Mouse (Mus musculus) intestine, embryonic 16.5 days (tissue): ENCODE measurements around the gene Guca2a. TPM values are rescaled to one million over a fixed set of nuclear protein-coding genes. Genes with fewer than 3 reads are reported as not detected.
"Not testable (repeated sequence)": the region's sequence is repeated elsewhere in the genome, so short reads cannot be mapped to it uniquely, and the experiment has no call there.

Experiments
- ATAC-seq: fragments of 200-750 bp; cut with Nextera tagmentation; 2 replicates; pipeline ENCODE4 v1.8.0; 2017; ENCODE audit warnings: moderate TSS enrichment, moderate library complexity
- H3K27ac ChIP-seq: fragments of 300-500 bp; sonication (generic); 2 replicates; pipeline ENCODE4 v1.5.1; 2014; ENCODE audit warnings: mild to moderate bottlenecking, low read length
- H3K27me3 ChIP-seq: fragments of 300-500 bp; sonication (generic); replicated peaks from 2 replicates; pipeline ENCODE4 v1.6.1; 2014; ENCODE audit warnings: low read length, control low read depth, mixed read lengths; ENCODE audit not compliant: control insufficient read depth, insufficient read depth
- H3K36me3 ChIP-seq: fragments of 300-500 bp; sonication (generic); 2 replicates; pipeline ENCODE4 v1.6.1; 2014; ENCODE audit warnings: low read length, control low read depth; ENCODE audit not compliant: control insufficient read depth, insufficient read depth
- H3K4me1 ChIP-seq: fragments of 300-500 bp; sonication (generic); 2 replicates; pipeline ENCODE4 v1.6.1; 2014; ENCODE audit warnings: low read length, control low read depth, mixed read lengths; ENCODE audit not compliant: control insufficient read depth, insufficient read depth
- H3K4me2 ChIP-seq: fragments of 300-500 bp; sonication (generic); 2 replicates; pipeline ENCODE4 v1.6.1; 2014; ENCODE audit warnings: low read depth, low read length, control low read depth
- H3K4me3 ChIP-seq: fragments of 300-500 bp; sonication (generic); 2 replicates; pipeline ENCODE4 v1.5.1; 2014; ENCODE audit warnings: mild to moderate bottlenecking, low read length
- H3K9ac ChIP-seq: fragments of 300-500 bp; sonication (generic); 2 replicates; pipeline ENCODE4 v1.6.1; 2014; ENCODE audit warnings: low read depth, low read length
- H3K9me3 ChIP-seq: fragments of 300-500 bp; sonication (generic); 2 replicates; pipeline ENCODE4 v1.6.1; 2016; ENCODE audit warnings: low read length, control low read depth; ENCODE audit not compliant: control insufficient read depth
- WGBS: fragments of 180-500 bp; shearing (Covaris S2); extraction: QIAGEN DNeasy Blood & Tissue Kit; methylation state at CpG from one replicate; pipeline ENCODE4 v1.1.7; 2014; 5-methylcytosine and 5-hydroxymethylcytosine counted together
- polyA plus RNA-seq: library from polyadenylated mRNA; unstranded; fragments of >200 nt; fragmentation: Nextera tagmentation; extraction: Ambion mirVana; gene quantifications from 2 replicates; pipeline ENCODE4 v1.2.1, GENCODE M21; 2015

Guca2a gene
- polyA plus RNA-seq, 1 experiment from 2014 or later: 362 TPM

GRCm38 (mm10) chr4:119614724-119615123, 22.8 kb upstream of the Guca2a start:
- Histone ChIP-seq H3K36me3 (0 out of 2 replicates have a peak, but pooled peaks cover 2% of the 10 kb centered on the region), H3K4me3 (no peak overlapping the region), H3K9me3 (no peaks in the 10 kb centered on the region), H3K4me2 (no peak overlapping the region), H3K4me1 (peaks cover 7% of the 10 kb centered on the region), H3K27ac (no peak overlapping the region), H3K9ac (no peak overlapping the region), H3K27me3 (no peaks in the 10 kb centered on the region)
- 48% methylated on average over 4 of the region's 4 CpGs for WGBS
- ATAC-seq: no peak

- no peak for ATAC-seq
- Histone ChIP-seq H3K9ac (no peak overlapping the region), H3K9me3 (no peaks in the 10 kb centered on the region), H3K4me1 (no peaks in the 10 kb centered on the region), H3K27me3 (no peaks in the 10 kb centered on the region), H3K36me3 (peaks cover 5% of the 10 kb centered on the region; the same call in 1 of the 2 replicates), H3K4me3 (no peak overlapping the region), H3K4me2 (no peak overlapping the region), H3K27ac (no peak overlapping the region)
- WGBS: 81% methylated on average over 7 of the region's 7 CpGs
Measured at GRCm38 (mm10) chr4:119626081-119626645, 11.3 kb upstream of the Guca2a start.

- Histone ChIP-seq H3K9me3 (no peaks in the 10 kb centered on the region), H3K27ac (no peak overlapping the region), H3K4me3 (no peak overlapping the region), H3K27me3 (no peaks in the 10 kb centered on the region), H3K36me3 (peaks cover 5% of the 10 kb centered on the region; the same call in 1 of the 2 replicates), H3K9ac (no peak overlapping the region), H3K4me1 (0 out of 2 replicates have a peak, but pooled peaks cover 1% of the 10 kb centered on the region), H3K4me2 (no peak overlapping the region)
- 84% methylated on average over 3 of the region's 3 CpGs for WGBS
- no peak for ATAC-seq
Measured at GRCm38 (mm10) chr4:119626876-119627275, 10.6 kb upstream of the Guca2a start.

GRCm38 (mm10) chr4:119627317-119627716, 10.2 kb upstream of the Guca2a start:
- WGBS: 85% methylated on average over 4 of the region's 4 CpGs
- H3K36me3 ChIP-seq: peaks cover 5% of the 10 kb centered on the region; the same call in 1 of the 2 replicates
- ATAC-seq: no peak

DNA sequence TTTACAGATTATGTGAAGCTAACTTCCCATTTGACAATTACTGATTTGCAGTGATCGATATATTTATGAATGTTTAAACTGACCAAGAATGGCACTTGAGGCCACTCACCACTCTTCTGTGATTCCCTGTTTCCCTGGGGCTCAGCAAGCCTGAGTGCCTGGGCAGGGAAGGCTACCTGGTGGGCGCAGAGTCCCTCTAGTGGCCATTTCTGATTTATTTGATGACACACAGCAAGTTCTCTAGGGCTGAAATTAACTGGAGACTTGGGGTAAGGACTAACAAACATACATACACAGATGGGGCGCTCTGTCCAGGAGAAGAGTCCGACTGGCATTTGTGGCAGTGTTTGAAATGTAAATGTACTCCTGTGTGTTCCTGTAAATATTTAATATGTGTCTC, 9.1 kb upstream of the Guca2a start:
- not testable (repeated sequence) for H3K9me3 ChIP-seq, H3K27ac ChIP-seq, H3K4me2 ChIP-seq, H3K4me3 ChIP-seq, H3K27me3 ChIP-seq, H3K4me1 ChIP-seq, H3K36me3 ChIP-seq, ATAC-seq, H3K9ac ChIP-seq
- 84% methylated on average over 3 of the region's 4 CpGs for WGBS

More at GRCm38 (mm10) chr4:119627317-119627716, 10.2 kb upstream of the Guca2a start:
- no peaks in the 10 kb centered on the region for H3K27me3 ChIP-seq
- no peak overlapping the region for H3K27ac ChIP-seq
- H3K9me3 ChIP-seq: no peaks in the 10 kb centered on the region
- no peak overlapping the region for H3K4me2 ChIP-seq
- H3K4me3 ChIP-seq: no peak overlapping the region
- H3K4me1 ChIP-seq: peaks cover 6% of the 10 kb centered on the region; the same call in 1 of the 2 replicates
- no peak overlapping the region for H3K9ac ChIP-seq

GRCm38 (mm10) chr4:119631115-119631919, 6.2 kb upstream of the Guca2a start:
- Histone ChIP-seq H3K4me3 (no peak overlapping the region), H3K9me3 (no peaks in the 10 kb centered on the region), H3K4me2 (no peak overlapping the region), H3K4me1 (peaks cover 14% of the 10 kb centered on the region), H3K27me3 (no peaks in the 10 kb centered on the region), H3K36me3 (peaks cover 2% of the 10 kb centered on the region; the same call in 1 of the 2 replicates), H3K9ac (no peak overlapping the region), H3K27ac (peak overlapping the region; percentile 57)
- 27% methylated on average over 11 of the region's 11 CpGs for WGBS
- ATAC-seq: peak; percentile 92

- Histone ChIP-seq H3K4me3 (no peak overlapping the region), H3K4me1 (peaks cover 18% of the 10 kb centered on the region), H3K27me3 (no peaks in the 10 kb centered on the region), H3K9ac (no peak overlapping the region; the same call in 1 of the 2 replicates), H3K4me2 (no peak overlapping the region), H3K9me3 (no peaks in the 10 kb centered on the region), H3K36me3 (no peaks in the 10 kb centered on the region), H3K27ac (peak overlapping the region; percentile 57)
- 75% methylated on average over 7 of the region's 7 CpGs for WGBS
- no peak for ATAC-seq
Measured at GRCm38 (mm10) chr4:119632721-119633120, 4.8 kb upstream of the Guca2a start.

GRCm38 (mm10) chr4:119633342-119633741, 4.2 kb upstream of the Guca2a start:
- ATAC-seq: no peak
- H3K9ac ChIP-seq: no peak overlapping the region
- no peaks in the 10 kb centered on the region for H3K36me3 ChIP-seq
- no peak overlapping the region for H3K27ac ChIP-seq
- H3K27me3 ChIP-seq: no peaks in the 10 kb centered on the region
- WGBS: 58% methylated on average over 7 of the region's 7 CpGs
- H3K4me1 ChIP-seq: peaks cover 23% of the 10 kb centered on the region
- H3K9me3 ChIP-seq: no peaks in the 10 kb centered on the region
- no peak overlapping the region for H3K4me3 ChIP-seq
- H3K4me2 ChIP-seq: no peak overlapping the region

- H3K4me2 ChIP-seq: no peak overlapping the region
- H3K4me1 ChIP-seq: peaks cover 23% of the 10 kb centered on the region
- ATAC-seq: no peak
- H3K9me3 ChIP-seq: no peaks in the 10 kb centered on the region
- no peaks in the 10 kb centered on the region for H3K27me3 ChIP-seq
- 65% methylated on average over 3 of the region's 3 CpGs for WGBS
- no peak overlapping the region for H3K4me3 ChIP-seq
- no peaks in the 10 kb centered on the region for H3K36me3 ChIP-seq
- H3K9ac ChIP-seq: no peak overlapping the region; the same call in 1 of the 2 replicates
- 0 out of 2 replicates have a peak overlapping the region, but pooled peaks have one; percentile 11 for H3K27ac ChIP-seq
Measured at GRCm38 (mm10) chr4:119633948-119634347, 3.6 kb upstream of the Guca2a start.
